Mouse (Mus musculus) retina, postnatal 1 day (tissue): ENCODE data around the gene Aup1.

Source experiments
- DNase-seq: peaks from one replicate; pipeline ENCODE4 v3.0.0-alpha.2; 2012

The Aup1 gene

DNA sequence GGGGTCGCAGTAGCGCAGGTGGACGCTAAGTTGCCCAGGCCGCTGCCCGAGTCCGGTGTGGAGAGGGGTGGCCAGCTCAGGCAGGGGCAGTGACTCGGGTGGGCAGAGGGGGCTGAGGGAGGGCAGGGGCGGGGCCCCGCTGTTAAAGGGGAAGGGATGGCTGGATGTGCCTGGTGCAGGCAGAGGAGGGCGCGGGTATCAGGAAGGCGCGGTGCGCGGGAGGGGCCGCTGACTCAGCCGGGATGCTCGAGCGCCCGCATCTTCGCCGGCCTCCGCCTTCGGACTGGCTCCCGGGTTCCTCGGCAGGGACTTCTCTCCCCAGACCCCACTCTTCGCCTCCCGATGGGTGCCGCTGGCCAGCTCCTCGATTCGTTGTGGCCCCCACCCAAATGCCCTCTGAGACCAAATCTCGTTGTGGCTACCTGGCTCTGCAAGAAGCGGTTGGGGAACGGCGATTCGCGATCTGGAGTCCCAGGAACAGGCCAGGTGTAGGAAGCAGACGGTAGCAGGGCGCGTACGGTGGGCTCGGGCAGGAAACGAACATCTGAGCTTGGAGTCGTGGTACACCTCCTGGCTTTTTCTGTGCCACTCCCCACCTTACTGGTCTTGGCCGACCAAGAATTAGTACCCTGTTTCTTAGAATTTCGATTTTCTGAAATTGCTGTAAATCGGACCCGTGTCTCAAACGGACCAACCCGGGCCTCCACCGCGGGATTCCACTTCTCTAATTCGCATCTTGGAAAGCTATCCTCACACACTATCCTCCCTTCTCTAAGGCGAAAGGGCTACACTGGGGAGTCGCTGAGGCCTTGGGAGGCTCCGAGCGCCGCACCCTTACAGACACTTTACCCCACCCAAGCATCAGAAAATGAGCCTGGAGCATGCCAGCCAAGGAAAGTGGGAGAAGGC lies 16.2 kb downstream of the Aup1 start:
- DNase-seq: peak; percentile 60

DNA sequence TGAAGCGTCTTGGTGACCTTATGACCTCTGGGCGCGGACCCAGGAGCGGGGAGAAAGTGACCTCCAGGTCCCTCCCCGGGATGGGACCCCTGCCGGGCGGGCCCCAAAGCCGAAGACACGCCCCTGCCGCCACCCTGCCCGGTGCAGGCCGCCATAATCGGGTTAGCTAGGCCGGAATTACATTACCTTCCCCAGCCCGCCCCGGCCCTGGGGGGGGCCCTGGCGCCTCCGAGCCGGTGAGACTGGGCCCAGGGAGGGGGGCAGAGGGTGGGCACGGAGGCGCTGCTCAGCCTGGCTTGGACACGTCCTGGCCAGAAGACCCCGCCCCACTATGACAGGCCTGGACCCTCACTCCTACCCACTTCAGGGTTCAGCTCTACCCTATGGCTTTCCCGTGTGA lies 16.9 kb downstream of the Aup1 start:
- DNase-seq: peak; percentile 45

DNA sequence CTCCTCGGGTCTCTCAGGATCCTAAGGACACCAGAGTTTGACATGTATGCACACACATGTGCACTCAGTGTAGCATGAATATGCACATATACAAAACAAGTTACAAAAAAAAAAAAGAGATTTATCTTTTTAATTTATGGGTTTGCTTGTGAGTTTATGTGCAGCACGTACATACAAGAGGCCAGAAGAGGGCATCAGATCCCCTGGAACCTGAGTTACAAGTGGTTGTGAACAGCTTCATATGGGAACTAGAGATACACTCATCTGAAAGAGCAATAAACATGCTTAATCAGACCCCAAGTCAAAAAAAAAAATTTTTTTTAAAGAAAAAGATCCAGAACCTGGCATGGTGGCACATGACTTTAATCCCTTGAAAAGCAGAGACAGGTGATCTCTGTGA lies 20.7 kb downstream of the Aup1 start:
- DNase-seq: no peak

- peak; percentile 62 for DNase-seq
Observed at GRCm38 (mm10) chr6:83077630-83078323, 23.5 kb downstream of the Aup1 start, which contains the start of gene Pcgf1. Pcgf1 (plus strand) TSS chr6:83077869.

GRCm38 (mm10) chr6:83078324-83078858 lies 24.1 kb downstream of the Aup1 start:
- peak; percentile 98 for DNase-seq

DNA sequence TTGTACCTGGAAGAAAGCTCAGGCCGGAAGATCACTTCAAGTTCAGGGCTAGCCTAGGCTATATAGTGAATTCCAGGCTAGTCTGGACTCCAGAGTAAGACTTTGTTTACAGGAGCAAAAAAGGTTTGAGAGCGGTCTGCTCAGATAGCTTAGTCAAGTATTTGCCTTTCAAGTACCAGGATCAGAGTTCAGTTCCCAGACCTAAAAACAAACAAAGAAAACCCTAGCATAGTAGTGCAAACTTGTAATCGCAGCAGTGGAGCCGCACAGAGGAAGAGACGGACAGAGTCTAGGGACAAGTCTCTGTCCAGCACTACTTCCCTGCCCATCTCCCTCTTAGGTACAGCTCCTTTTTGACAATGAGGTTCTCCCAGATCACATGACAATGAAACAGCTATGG lies 25.9 kb downstream of the Aup1 start:
- no peak for DNase-seq

DNA sequence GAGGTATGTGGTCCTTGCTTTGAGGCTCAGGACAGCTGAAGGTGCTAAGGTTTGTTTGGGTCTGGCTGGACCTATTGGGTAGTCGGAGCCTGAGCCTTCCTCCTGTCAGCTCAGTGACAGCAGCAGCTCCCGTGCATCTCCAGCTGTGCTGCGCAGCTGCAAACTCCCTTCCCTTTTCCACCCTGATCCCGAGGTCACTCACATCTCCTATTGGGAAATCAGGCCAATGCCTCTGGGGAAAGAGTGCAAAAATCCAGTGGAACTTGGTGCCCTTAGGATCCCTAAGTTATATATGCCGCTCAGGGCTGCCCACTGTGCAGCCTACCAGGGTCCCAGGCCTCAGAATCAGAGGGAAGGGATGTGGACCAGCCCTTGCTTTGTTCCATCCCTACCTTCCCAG lies 29.2 kb downstream of the Aup1 start:
- DNase-seq: no peak

DNA sequence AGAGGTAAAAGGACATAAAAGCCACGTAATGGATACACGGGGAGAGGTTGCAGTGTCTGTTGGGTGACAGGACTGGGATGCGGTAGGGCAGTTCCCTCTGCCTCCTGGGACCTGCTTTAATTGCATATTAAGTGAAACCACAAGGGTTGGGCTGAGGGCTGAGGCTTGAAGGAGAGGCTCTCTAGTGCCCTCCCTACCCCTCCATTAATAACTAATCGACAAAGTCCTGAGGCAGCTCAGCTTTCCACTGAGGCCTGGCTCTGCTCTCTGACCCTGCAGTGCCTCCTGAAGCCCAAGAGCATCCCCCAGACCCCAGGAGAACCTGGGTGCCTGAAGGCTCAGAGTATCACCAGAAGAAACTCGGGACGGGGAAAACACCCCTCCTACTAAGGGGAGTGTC lies 30.2 kb downstream of the Aup1 start:
- DNase-seq: no peak

DNA sequence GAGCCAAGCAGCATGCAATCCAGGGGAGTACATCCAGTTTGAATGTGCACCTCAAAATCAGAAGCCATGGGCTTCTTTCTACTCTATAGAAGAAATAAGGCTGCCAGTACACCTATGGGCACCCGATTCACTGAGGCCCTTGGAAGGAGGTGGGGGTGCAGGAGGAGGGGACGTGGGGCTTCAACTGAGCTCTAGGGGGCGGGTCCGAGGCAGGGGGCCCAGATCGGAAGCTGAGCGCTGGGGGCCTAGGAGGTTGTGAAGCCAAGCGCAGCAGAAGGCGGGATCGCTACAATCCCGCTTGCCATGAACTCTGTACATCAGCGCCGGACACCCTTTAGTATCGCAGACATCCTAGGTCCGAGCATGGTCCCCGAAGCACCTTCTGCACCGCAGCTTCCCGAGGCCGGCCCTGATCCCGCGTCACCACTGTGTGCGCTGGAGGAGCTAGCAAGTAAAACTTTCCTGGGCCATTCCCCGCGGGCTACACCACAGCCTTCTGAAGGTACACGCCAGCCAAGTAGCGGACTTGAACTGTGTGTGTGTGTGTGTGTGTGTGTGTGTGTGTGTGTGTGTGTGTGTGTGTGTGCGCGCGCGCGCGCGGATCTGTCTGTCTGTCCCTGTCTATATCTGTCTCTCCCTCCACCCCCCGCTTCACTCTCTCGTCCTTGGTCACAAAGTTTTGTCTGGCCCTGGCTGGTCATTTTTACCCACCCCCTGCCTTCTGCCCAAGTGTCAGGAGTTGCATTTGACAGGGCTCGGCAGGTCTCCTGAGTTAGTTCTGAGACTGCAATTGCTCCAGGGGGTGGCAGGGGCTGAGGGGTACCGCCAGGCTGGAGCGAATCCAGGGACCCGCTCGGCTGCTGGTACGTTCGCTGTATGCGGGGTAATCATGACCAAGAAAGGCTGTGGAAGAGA lies 32.1 kb downstream of the Aup1 start, which contains the start of gene Lbx2:
Gene Lbx2, plus strand, starts transcription at position 247 of the 915 bp plus-strand sequence.
- no peak for DNase-seq

GRCm38 (mm10) chr6:83087205-83087925 lies 33.0 kb downstream of the Aup1 start:
- DNase-seq: no peak

GRCm38 (mm10) chr6:83087926-83088260 lies 33.6 kb downstream of the Aup1 start:
- DNase-seq: no peak

- DNase-seq: no peak
Observed at GRCm38 (mm10) chr6:83092416-83093127, 38.3 kb downstream of the Aup1 start.

- no peak for DNase-seq
Observed at GRCm38 (mm10) chr6:83095968-83096367, 41.6 kb downstream of the Aup1 start.

GRCm38 (mm10) chr6:83098411-83098810 lies 44.1 kb downstream of the Aup1 start:
- no peak for DNase-seq

DNA sequence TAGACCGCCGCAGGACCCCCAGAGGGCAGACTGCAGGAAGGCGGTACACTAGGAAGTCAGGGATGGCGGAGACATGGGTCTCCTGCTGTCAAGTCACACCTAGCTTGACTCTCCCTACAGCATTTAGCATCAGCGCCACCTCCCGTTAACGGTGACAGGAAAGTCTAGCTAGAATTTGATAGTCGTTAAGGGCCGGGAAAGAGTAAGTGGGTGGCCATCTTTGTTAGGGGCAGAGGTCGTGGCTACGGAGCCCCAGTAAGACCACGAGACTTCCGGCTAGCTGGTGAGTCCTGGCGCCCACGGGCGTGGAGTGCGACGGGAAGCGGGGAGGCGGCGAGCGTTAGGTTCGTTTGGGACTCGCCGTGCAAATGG lies 47.0 kb downstream of the Aup1 start, which contains the start of the genes Ccdc142 and Gm42688:
Gene Ccdc142, plus strand, starts transcription at position 286 of the 372 bp plus-strand sequence.
Gene Gm42688, plus strand, starts transcription at position 302 of the 372 bp plus-strand sequence.
- DNase-seq: peak; percentile 95

DNA sequence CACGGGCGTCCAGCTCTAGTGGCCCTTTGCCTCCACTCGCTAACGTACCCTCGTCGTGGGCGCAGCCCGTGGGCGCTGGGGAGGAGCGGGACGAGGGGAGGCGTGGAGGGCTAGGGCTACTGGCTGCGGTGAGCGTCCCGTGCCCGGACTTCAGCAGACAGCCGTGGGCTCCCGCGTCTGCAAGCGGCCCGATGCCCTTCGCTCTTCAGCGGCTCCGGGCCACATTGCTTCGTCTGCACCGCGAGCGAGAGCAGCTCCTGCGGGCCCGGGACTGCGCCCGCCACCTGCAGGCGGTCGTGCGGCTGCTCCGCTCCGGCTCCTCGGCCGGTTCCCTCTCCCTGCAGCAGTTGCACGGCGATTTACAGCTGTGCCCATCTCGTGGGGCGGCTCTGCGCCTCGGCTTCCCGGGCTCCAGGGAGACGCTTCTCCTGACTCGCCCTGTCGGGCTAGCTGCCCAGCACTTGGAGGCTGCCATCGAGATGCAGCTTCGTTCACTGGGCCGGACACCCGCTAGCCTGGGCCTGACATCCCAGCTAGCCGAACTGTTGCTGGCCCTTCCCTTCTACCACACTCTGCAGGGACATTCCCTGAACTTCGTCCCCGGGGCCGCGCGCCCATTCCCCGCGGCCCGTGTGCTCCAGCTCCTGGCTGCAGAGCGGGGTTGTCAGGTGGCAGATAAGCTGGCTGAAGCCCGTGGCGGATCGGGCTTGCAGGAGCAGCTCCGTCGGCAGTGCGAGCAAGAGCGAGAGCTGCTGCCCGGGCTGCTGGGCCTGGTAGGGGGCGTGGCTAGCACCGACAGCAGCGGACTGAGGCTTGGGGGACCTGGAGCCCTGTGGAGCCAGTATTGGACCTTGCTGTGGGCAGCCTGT lies 47.6 kb downstream of the Aup1 start:
- DNase-seq: peak; percentile 74

- DNase-seq: no peak
Observed at GRCm38 (mm10) chr6:83103130-83103650, 48.9 kb downstream of the Aup1 start.

GRCm38 (mm10) chr6:83104158-83104557 lies 49.8 kb downstream of the Aup1 start:
- DNase-seq: no peak
